Mouse (Mus musculus) MEL (cell line): ENCODE measurements around the gene Rorb.

Experiments
- CTCF ChIP-seq, 3 experiments: IDR thresholded peaks in 2 of 3; conservative IDR thresholded peaks in 1 of 3; 2 replicates each; pipeline ENCODE4 v1.5.1; 2011 to 2012; ENCODE audit warnings: low read length in 3 of 3, low read depth in 2 of 3, mild to moderate bottlenecking in 2 of 3, improper control_type of control experiment in 1 of 3, inconsistent platforms in 1 of 3, mixed read lengths in 1 of 3, moderate library complexity in 1 of 3; ENCODE audit not compliant: control insufficient read depth in 1 of 3, insufficient read depth in 1 of 3, poor library complexity in 1 of 3, severe bottlenecking in 1 of 3
- E2F4 ChIP-seq: IDR thresholded peaks from 2 replicates; pipeline ENCODE4 v1.6.1; 2011; ENCODE audit warnings: low read depth, low read length, improper control_type of control experiment, borderline replicate concordance
- EP300 ChIP-seq, 2 experiments: IDR thresholded peaks; 2 replicates each; pipeline ENCODE4 v1.6.1; 2011; ENCODE audit warnings: improper control_type of control experiment in 2 of 2, low read length in 2 of 2, low read depth in 1 of 2, mild to moderate bottlenecking in 1 of 2
- MXI1 ChIP-seq: IDR thresholded peaks from 2 replicates; pipeline ENCODE4 v1.6.1; 2011; ENCODE audit warnings: mild to moderate bottlenecking, low read depth, low read length, improper control_type of control experiment
- POLR2A ChIP-seq, 2 experiments: IDR thresholded peaks; 2 replicates each; pipeline ENCODE4 v1.6.1; 2011 to 2012; ENCODE audit warnings: low read length in 2 of 2, mild to moderate bottlenecking in 2 of 2, control low read depth in 1 of 2, improper control_type of control experiment in 1 of 2, low read depth in 1 of 2, moderate library complexity in 1 of 2; ENCODE audit not compliant: control insufficient read depth in 1 of 2, insufficient read depth in 1 of 2, poor library complexity in 1 of 2
- TCF12 ChIP-seq: IDR thresholded peaks from 2 replicates; pipeline ENCODE4 v1.6.1; 2014; ENCODE audit warnings: low read depth, mild to moderate bottlenecking, inconsistent platforms, low read length, improper control_type of control experiment, moderate library complexity
- ZC3H11A ChIP-seq: IDR thresholded peaks from 2 replicates; pipeline ENCODE4 v1.6.1; 2012; ENCODE audit warnings: low read depth, mild to moderate bottlenecking, inconsistent platforms, low read length, improper control_type of control experiment

GRCm38 (mm10) chr19:18887646-18888407, 223.2 kb downstream of the Rorb start:
- no peak for TF ChIP-seq EP300 (IDR thresholded peaks at IDR 0.05; ENCODE audit: low read depth in 1 of 2, low read length in 2 of 2)
- no peak for TF ChIP-seq CTCF (IDR thresholded peaks at IDR 0.05 in 2 of 3, conservative IDR thresholded peaks at IDR 0.05 in 1 of 3; ENCODE audit: control insufficient read depth in 1 of 3, insufficient read depth in 1 of 3, low read depth in 2 of 3, low read length in 3 of 3, poor library complexity in 1 of 3, severe bottlenecking in 1 of 3)
- TF ChIP-seq POLR2A (IDR thresholded peaks at IDR 0.05; ENCODE audit: control insufficient read depth in 1 of 2, insufficient read depth in 1 of 2, low read depth in 1 of 2, low read length in 2 of 2, poor library complexity in 1 of 2) = no peak
- no peak for TF ChIP-seq ZC3H11A
- no peak for TF ChIP-seq MXI1
- TF ChIP-seq E2F4 = no peak
- TF ChIP-seq TCF12 = no peak
